Mouse (Mus musculus): ENCODE results near the gene Ralbp1.

- TF ChIP-seq CTCF (IDR thresholded peaks at IDR 0.05; ENCODE audit: low read depth), result no peak
- no peak for TF ChIP-seq EP300 (IDR thresholded peaks at IDR 0.05; ENCODE audit: low read depth)
These were observed 65.4 kb downstream of the Ralbp1 start for GRCm38 (mm10) chr17:65820197-65820596.
